Mouse (Mus musculus): Measurements from ENCODE around the gene Kat2a. TPM values are rescaled to one million over a fixed set of nuclear protein-coding genes. Genes with fewer than 3 reads are reported as not detected.
A peak's percentile ranks its signal among the peaks of the same experiment; 100 is the strongest.

The Kat2a gene
- total RNA-seq, 4 experiments from 2014 or later, result 12.3 to 14.0 (median 13.1) TPM

- no peak for DNase-seq (ENCODE audit: low spot score)
Observed at GRCm38 (mm10) chr11:100710977-100711376, 1.3 kb downstream of the Kat2a start.

- no peak for DNase-seq (ENCODE audit: low spot score)
Observed at GRCm38 (mm10) chr11:100710528-100710927, 1.7 kb downstream of the Kat2a start.

GRCm38 (mm10) chr11:100709201-100709810, 3.0 kb downstream of the Kat2a start:
- no peak for DNase-seq (ENCODE audit: low spot score)

- no peak for DNase-seq (ENCODE audit: low spot score)
Observed at GRCm38 (mm10) chr11:100705095-100705747, 7.0 kb downstream of the Kat2a start.

GRCm38 (mm10) chr11:100703851-100704531, 8.3 kb downstream of the Kat2a start, which contains the start of gene Dhx58:
TSS of gene Dhx58 (minus strand) at chr11:100704271.
- DNase-seq (ENCODE audit: low spot score), result no peak

GRCm38 (mm10) chr11:100703366-100703765, 8.9 kb downstream of the Kat2a start:
- DNase-seq (ENCODE audit: low spot score), result no peak

- DNase-seq (ENCODE audit: low spot score), result no peak
Observed at GRCm38 (mm10) chr11:100702906-100703305, 9.4 kb downstream of the Kat2a start.

GRCm38 (mm10) chr11:100702081-100702851, 10.0 kb downstream of the Kat2a start:
- DNase-seq (ENCODE audit: low spot score), result peak; percentile 79

GRCm38 (mm10) chr11:100701301-100701700, 11.0 kb downstream of the Kat2a start:
- peak; percentile 52 for DNase-seq (ENCODE audit: low spot score)

- no peak for DNase-seq (ENCODE audit: low spot score)
Observed at GRCm38 (mm10) chr11:100700710-100701109, 11.6 kb downstream of the Kat2a start.

- DNase-seq (ENCODE audit: low spot score), result no peak
Observed at GRCm38 (mm10) chr11:100697921-100698320, 14.3 kb downstream of the Kat2a start.

GRCm38 (mm10) chr11:100694926-100695325, 17.3 kb downstream of the Kat2a start:
- peak; percentile 82 for DNase-seq (ENCODE audit: low spot score)

- no peak for DNase-seq (ENCODE audit: low spot score)
Observed at GRCm38 (mm10) chr11:100693154-100693553, 19.1 kb downstream of the Kat2a start.

- DNase-seq (ENCODE audit: low spot score), result no peak
Observed at GRCm38 (mm10) chr11:100692164-100692616, 20.1 kb downstream of the Kat2a start, which contains the start of gene Zfp385c. TSS of gene Zfp385c (minus strand) at chr11:100692455.

- DNase-seq (ENCODE audit: low spot score), result no peak
Observed at GRCm38 (mm10) chr11:100690389-100690788, 21.9 kb downstream of the Kat2a start.

- no peak for DNase-seq (ENCODE audit: low spot score)
Observed at GRCm38 (mm10) chr11:100688443-100688842, 23.8 kb downstream of the Kat2a start.

- no peak for DNase-seq (ENCODE audit: low spot score)
Observed at GRCm38 (mm10) chr11:100687265-100687664, 25.0 kb downstream of the Kat2a start.

- no peak for DNase-seq (ENCODE audit: low spot score)
Observed at GRCm38 (mm10) chr11:100685371-100685770, 26.9 kb downstream of the Kat2a start.

- DNase-seq (ENCODE audit: low spot score), result no peak
Observed at GRCm38 (mm10) chr11:100684084-100684483, 28.2 kb downstream of the Kat2a start.

- no peak for DNase-seq (ENCODE audit: low spot score)
Observed at GRCm38 (mm10) chr11:100682526-100682925, 29.7 kb downstream of the Kat2a start.

- no peak for DNase-seq (ENCODE audit: low spot score)
Observed at GRCm38 (mm10) chr11:100681826-100682225, 30.4 kb downstream of the Kat2a start.

- no peak for DNase-seq (ENCODE audit: low spot score)
Observed at GRCm38 (mm10) chr11:100677810-100678209, 34.5 kb downstream of the Kat2a start.
